Mouse (Mus musculus): ENCODE measurements around the gene Phactr1. TPM values are rescaled to one million over a fixed set of nuclear protein-coding genes. Genes with fewer than 3 reads are reported as not detected.

Phactr1 gene
- total RNA-seq, 2 experiments from 2014 or later: 453 to 512 TPM

DNA sequence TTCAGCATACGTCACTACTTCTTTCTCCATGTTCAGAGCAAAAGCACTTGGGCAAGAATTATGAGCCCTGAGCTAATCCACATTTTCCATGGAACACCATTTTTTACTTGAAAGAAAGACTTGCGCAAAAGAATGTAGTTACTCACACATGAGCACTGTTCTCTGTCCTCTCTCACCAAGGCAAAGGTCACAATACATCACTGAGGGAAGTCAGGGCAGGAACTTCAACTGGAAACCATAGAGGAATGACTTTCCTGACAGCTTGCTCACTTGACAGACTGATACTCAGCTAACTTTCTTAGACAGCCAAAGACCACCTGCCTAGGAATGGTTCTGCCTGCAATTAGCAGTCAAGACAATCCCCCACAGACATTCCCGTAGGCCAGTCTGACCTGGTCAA is 309.6 kb downstream of the Phactr1 start:
- intact Hi-C loops (cut with DNase I): no loop called here
- no peak for TF ChIP-seq CTCF (IDR thresholded peaks at IDR 0.05)

DNA sequence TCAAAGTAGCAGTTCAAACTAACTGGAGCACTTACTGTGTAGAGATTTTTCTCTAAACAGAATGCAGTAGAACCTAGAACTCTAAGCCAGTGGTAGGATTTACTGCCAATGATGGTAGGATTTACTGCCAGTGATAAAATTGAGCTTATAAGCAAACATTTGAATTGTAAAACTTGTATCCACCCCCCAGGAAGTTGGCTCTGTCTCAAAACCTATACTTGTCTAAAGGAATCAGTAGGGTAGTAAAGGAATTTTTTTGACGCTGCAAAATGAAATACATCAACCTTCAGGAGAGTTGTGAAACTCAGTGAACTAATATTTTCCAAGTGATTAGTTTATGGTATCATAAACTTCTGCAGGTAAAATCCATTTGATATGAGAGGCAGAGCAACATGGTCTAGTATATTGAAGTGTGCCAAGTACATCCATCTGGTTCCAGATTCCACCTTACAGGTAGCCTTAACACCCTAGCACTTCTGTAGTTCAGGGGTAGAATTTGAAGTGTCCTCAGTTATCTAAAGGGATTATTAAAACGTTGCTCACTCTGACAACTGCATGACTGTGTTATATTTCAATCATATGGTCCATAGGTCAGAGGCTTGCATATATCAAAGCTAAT is 310.2 kb downstream of the Phactr1 start:
- no peak for DNase-seq (ENCODE audit: extremely low spot score in 1 of 2, low spot score in 2 of 2)
- intact Hi-C loops (cut with DNase I): no loop called here
- no peak overlapping the region for H3K4me3 ChIP-seq
- TF ChIP-seq CTCF (IDR thresholded peaks at IDR 0.05): no peak
- no peak overlapping the region for H3K27ac ChIP-seq

More for the DNA sequence above, 309.6 kb downstream of the Phactr1 start:
- DNase-seq (ENCODE audit: extremely low spot score in 1 of 2, low spot score in 2 of 2): no peak
- no peak overlapping the region for H3K4me3 ChIP-seq
- H3K27ac ChIP-seq: no peak overlapping the region

DNA sequence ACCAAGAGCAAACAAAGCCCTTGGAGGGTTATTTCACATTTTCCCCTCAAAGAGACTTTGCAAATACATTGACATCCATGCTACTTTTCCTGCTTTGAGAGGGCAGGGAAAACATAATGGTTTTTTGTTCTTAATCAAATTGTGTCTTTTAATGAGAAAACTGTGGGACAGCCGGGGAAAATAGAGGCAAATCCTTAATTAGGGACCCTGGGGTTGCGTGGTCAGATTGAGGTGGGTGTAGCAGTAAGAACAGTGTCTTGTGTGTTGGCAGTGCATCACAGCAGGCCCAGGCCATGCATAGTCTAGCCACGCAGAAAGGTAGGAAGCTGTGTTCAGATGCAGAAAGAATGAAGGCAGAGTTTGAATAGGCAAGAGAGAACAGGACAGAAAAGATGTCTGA is 310.7 kb downstream of the Phactr1 start:
- DNase-seq (ENCODE audit: extremely low spot score in 1 of 2, low spot score in 2 of 2): no peak
- peak overlapping the region; percentile 28; the same call in 1 of the 2 replicates for H3K27ac ChIP-seq
- intact Hi-C loops (cut with DNase I): no loop called here
- no peak overlapping the region for H3K4me3 ChIP-seq
- no peak for TF ChIP-seq CTCF (IDR thresholded peaks at IDR 0.05)

DNA sequence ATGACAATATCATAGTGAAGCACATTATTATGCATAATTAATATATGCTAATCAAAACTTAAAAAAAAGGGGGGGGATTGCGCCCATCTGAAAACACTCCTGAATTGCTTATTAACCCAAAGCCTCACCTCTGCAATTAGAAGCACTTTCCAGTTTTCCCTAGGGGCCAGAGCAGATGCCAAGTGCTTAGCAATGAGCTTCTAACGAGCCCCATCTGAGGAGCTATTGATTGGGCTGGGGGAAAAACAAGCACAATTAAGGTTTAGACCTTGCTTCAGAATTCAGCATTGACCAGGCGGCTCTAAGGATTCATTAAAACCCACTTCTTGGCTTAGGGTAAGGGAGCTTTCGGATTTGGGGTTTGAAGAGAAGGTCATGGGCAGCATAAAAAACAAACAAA is 311.9 kb downstream of the Phactr1 start:
- intact Hi-C loops (cut with DNase I): no loop called here
- DNase-seq (ENCODE audit: extremely low spot score in 1 of 2, low spot score in 2 of 2): no peak
- no peak for TF ChIP-seq CTCF (IDR thresholded peaks at IDR 0.05)
- Histone ChIP-seq H3K4me3 (no peak overlapping the region), H3K27ac (no peak overlapping the region)

DNA sequence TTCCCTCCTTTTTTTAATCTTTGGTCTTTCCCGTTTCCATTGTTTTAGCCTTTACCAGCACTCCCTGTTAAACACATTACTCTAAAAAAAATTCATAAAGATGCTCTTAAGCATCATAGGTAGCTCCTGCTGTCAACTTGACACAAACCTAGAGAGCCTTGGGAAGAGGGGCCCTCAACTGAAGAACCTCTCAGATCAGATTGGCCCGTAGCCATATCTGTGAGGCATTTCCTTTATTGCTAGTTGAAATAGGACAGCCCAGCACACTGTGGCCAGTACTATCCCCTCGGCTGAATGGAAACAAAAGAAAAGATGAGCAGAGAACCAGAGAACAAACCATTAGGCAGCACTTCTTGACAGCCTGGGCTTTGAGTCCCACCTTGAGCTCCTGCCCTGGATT is 313.9 kb downstream of the Phactr1 start:
- Histone ChIP-seq H3K27ac (no peak overlapping the region), H3K4me3 (no peak overlapping the region)
- intact Hi-C loops (cut with DNase I): no loop called here
- no peak for DNase-seq (ENCODE audit: extremely low spot score in 1 of 2, low spot score in 2 of 2)
- TF ChIP-seq CTCF (IDR thresholded peaks at IDR 0.05): no peak

DNA sequence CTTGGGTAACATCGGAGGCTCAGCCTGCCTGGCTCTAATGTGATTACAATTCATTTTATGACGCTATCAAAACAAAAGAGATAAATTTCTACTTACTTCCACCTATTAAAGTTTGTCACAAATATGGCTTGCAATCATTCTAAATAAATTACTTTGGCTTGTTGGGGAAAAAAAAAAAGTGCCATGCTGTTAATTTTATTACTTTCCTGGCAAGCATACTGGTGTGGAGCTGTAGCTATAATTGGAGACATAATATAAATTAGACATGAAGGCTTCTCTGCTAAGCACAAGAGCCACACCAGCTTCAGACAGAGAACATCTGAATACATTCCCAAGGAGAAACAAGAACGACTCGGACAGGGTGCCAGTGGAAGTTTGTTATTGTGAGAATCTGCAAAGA is 315.8 kb downstream of the Phactr1 start:
- Histone ChIP-seq H3K27ac (no peak overlapping the region), H3K4me3 (no peak overlapping the region)
- TF ChIP-seq CTCF (IDR thresholded peaks at IDR 0.05): no peak
- DNase-seq (ENCODE audit: extremely low spot score in 1 of 2, low spot score in 2 of 2): no peak
- intact Hi-C loops (cut with DNase I): no loop called here

DNA sequence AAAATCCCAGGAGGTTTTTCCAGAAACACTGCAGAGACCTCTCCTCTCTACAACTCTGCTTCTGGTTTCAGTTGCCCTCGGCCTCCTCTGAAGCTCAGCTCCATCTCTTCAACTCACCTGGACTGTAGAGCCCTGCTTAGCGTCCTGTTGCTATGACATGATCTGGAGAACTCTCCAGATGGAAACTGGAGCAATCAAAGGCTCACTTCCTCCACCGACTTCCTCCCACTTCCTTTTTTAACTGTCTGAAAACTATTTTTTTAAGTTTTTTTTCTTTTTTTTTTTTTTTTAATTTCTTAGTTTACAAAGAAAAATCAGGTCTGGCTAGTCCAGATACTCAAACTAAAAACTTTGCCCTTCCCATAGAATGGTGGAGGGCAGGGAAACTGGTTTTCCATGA is 318.9 kb downstream of the Phactr1 start:
- intact Hi-C loops (cut with DNase I): no loop called here
- no peak overlapping the region for H3K27ac ChIP-seq
- DNase-seq (ENCODE audit: extremely low spot score in 1 of 2, low spot score in 2 of 2): no peak
- no peak for TF ChIP-seq CTCF (IDR thresholded peaks at IDR 0.05)
- no peak overlapping the region for H3K4me3 ChIP-seq

DNA sequence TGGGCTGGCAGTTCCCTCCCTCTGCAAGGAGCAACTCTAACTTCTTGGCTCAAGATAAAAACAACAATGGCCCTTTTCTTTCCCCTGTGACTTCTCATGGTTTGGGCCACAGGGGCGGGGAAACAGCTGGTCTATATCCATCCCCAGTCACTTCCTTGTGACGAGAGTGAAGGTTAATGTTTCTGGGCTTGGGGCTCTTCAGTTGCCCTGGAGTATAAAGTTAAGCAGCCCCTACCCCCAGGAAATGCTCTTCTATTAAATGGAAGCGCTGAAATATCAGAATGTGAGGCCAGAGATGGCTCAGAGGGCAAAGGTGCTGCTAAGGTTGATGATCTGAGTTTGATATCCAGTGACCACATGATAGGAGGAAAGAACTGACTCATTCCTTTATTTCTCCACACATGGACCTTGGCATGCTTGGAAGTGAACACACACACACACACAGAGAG is 324.7 kb downstream of the Phactr1 start:
- peak overlapping the region; percentile 7; the same call in 1 of the 2 replicates for H3K27ac ChIP-seq
- TF ChIP-seq CTCF (IDR thresholded peaks at IDR 0.05): no peak
- intact Hi-C loops (cut with DNase I): no loop called here

DNA sequence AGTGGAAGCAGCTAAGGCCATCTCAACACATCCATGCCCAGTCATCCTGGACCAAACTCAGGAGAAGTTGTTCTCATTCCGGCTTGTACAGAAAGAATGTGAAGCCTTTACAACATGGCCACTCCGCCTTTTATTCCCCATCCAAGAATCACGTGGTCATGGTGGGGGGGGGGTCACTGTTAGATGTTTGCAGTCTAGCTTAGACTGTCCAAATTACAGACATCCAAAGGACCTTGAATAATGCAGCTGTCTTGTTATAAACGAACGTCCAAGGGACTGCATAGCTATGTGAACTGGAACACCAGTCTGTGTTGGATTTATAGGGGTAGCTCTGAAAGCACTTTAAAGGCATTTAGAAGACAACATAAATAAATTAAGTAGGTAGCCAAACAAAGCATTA is 328.0 kb downstream of the Phactr1 start:
- H3K4me3 ChIP-seq: no peak overlapping the region
- intact Hi-C loops (cut with DNase I): no loop called here
- no peak for TF ChIP-seq CTCF (IDR thresholded peaks at IDR 0.05)
- H3K27ac ChIP-seq: peak overlapping the region; percentile 8; the same call in 1 of the 2 replicates
- DNase-seq (ENCODE audit: extremely low spot score in 1 of 2, low spot score in 2 of 2): no peak

More for the DNA sequence above, 324.7 kb downstream of the Phactr1 start:
- no peak for DNase-seq (ENCODE audit: extremely low spot score in 1 of 2, low spot score in 2 of 2)
- no peak overlapping the region for H3K4me3 ChIP-seq

DNA sequence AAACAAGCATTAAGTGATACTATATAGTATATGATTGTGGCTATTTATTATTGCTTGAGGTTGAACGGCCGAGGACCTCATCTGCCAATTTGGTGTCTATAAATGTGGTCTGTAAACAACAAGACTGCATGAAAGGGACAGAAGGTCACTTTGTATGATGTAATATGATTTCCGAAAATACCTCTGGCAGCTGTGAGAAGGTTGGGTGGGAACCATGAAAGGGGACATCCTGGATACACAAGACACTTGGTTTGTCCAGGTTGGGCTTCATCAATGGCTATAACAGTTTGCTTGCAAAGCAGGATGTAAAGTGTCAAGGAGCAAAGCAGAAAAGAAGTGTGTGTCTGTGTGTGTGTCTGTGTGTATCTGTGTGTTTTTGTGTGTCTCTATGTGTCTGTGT is 329.2 kb downstream of the Phactr1 start:
- no peak for DNase-seq (ENCODE audit: extremely low spot score in 1 of 2, low spot score in 2 of 2)
- intact Hi-C loops (cut with DNase I): no loop called here
- H3K4me3 ChIP-seq: no peak overlapping the region
- TF ChIP-seq CTCF (IDR thresholded peaks at IDR 0.05): no peak
- peak overlapping the region; percentile 29; the same call in 1 of the 2 replicates for H3K27ac ChIP-seq

DNA sequence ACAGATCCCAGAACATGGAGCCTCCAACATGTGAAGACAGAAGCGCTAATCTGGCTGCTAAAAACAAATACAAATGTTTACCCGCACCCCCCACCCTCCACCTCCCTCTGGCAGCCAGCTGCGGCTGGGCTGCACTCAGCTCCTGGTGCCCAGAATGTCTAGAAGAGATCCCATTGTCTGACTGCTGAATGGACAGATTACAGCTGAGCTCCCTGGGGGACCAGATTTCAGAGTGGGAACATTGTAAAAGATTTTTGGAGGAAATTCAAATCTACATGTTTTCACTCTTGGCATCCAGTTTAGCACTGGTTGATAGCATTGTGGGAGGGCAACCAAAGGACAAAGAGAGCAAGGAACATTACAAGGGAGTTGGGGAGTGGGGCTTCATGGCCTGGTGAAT is 331.1 kb downstream of the Phactr1 start:
- peak overlapping the region; percentile 29; the same call in 1 of the 2 replicates for H3K27ac ChIP-seq
- H3K4me3 ChIP-seq: no peak overlapping the region
- intact Hi-C loops (cut with DNase I): no loop called here
- TF ChIP-seq CTCF (IDR thresholded peaks at IDR 0.05): no peak
- no peak for DNase-seq (ENCODE audit: extremely low spot score in 1 of 2, low spot score in 2 of 2)

DNA sequence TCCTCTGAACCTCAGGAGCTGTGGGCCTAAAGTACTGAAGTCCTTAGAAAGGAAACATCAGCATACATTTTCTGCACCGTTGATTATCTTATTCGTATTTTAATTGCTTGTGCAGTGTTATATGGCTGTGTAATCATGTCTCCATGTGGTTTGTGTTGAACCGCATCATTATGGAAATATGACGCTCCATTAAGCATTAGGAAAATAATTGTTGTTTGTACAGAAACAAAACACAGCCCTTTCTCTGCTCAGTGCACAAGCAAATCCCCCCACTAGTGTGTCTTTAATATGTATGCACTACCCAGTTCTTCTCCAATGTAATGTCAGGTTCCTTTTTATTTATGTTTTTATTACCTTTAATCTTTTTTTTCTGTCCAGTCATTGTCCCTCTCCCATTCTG is 333.6 kb downstream of the Phactr1 start:
- H3K4me3 ChIP-seq: no peak overlapping the region
- TF ChIP-seq CTCF (IDR thresholded peaks at IDR 0.05): no peak
- H3K27ac ChIP-seq: no peak overlapping the region
- DNase-seq (ENCODE audit: extremely low spot score in 1 of 2, low spot score in 2 of 2): no peak
- intact Hi-C loops (cut with DNase I): no loop called here

DNA sequence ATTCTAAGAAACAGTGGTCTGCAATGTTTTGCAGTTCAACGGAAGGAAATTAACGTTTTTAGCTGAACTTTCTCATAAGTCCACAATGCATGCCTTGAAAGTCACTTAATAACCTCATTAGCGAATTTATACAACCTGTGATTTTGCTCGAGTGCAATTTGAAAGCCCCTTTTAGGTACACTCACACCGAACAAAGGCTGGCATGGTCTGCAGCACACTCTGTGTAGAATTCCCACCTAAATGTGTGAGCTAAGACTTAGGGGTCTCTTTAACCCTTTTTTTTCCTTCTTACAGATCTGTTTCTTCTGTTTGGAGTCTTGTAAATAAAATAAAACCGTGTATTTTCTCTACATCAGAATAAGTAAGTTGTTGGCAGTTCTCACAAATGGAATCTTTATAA is 335.3 kb downstream of the Phactr1 start:
- no peak overlapping the region for H3K4me3 ChIP-seq
- TF ChIP-seq CTCF (IDR thresholded peaks at IDR 0.05): no peak
- H3K27ac ChIP-seq: no peak overlapping the region
- no peak for DNase-seq (ENCODE audit: extremely low spot score in 1 of 2, low spot score in 2 of 2)
- intact Hi-C loops (cut with DNase I): no loop called here
